Mouse (Mus musculus) cerebellum, adult 2 months (tissue): ENCODE results near the gene Fubp1.

Source experiments
- CTCF ChIP-seq: fragments of 200-500 bp; IDR thresholded peaks from 2 replicates; pipeline ENCODE4 v1.5.1; 2011; ENCODE audit warnings: low read depth, mild to moderate bottlenecking, control low read depth, low read length, moderate library complexity, borderline replicate concordance; ENCODE audit not compliant: insufficient read depth
- POLR2A ChIP-seq: fragments of 200-500 bp; IDR thresholded peaks from 2 replicates; pipeline ENCODE4 v1.6.1; 2011; ENCODE audit warnings: low read length, control low read depth, borderline replicate concordance; ENCODE audit not compliant: insufficient read depth

DNA sequence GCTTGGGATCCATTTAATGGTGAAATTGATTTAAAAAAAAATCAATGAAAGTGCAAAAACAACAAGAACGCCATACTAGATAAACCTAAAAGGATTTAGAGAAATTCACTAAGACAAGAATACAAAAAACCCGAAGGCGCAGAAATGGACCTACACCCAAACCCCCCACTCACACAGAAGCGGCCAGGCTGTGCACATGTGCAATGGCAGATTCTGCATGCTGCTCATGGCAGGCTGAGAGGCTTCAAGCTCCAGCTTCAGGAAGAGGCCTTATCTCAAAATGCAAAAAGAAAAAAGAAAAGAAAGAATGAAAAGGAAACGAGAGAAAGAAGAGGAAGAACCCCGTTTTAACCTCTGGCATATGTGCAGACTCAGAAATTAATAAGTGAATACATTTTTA lies 6.8 kb upstream of the Fubp1 start:
- TF ChIP-seq CTCF (no peak), POLR2A (no peak)
